Mouse (Mus musculus) embryonic facial prominence, embryonic 12.5 days (tissue): ENCODE data around the gene Adcy7. TPM values are rescaled to one million over a fixed set of nuclear protein-coding genes. Genes with fewer than 3 reads are reported as not detected.

ENCODE experiments used
- ATAC-seq: fragments of 200-750 bp; cut with Nextera tagmentation; 2 replicates; pipeline ENCODE4 v1.8.0; 2017; ENCODE audit not compliant: insufficient number of reproducible peaks, insufficient read depth, low FRiP score, low TSS enrichment
- H3K27ac ChIP-seq: fragments of 300-500 bp; sonication (generic); 2 replicates; pipeline ENCODE4 v1.5.1; 2016; ENCODE audit warnings: mild to moderate bottlenecking
- H3K27me3 ChIP-seq: fragments of 300-500 bp; sonication (generic); 2 replicates; pipeline ENCODE4 v1.6.1; 2016; ENCODE audit warnings: mild to moderate bottlenecking, moderate library complexity
- H3K36me3 ChIP-seq: fragments of 300-500 bp; sonication (generic); 2 replicates; pipeline ENCODE4 v1.6.1; 2016; ENCODE audit warnings: mild to moderate bottlenecking
- H3K4me1 ChIP-seq: fragments of 300-500 bp; sonication (generic); 2 replicates; pipeline ENCODE4 v1.6.1; 2016
- H3K4me2 ChIP-seq: fragments of 300-500 bp; sonication (generic); replicated peaks from 2 replicates; pipeline ENCODE4 v1.6.1; 2016; ENCODE audit warnings: mild to moderate bottlenecking, moderate library complexity
- H3K4me3 ChIP-seq: fragments of 300-500 bp; sonication (generic); 2 replicates; pipeline ENCODE4 v1.5.1; 2016; ENCODE audit warnings: mild to moderate bottlenecking
- H3K9ac ChIP-seq: fragments of 300-500 bp; sonication (generic); 2 replicates; pipeline ENCODE4 v1.6.1; 2016; ENCODE audit warnings: mild to moderate bottlenecking, moderate library complexity
- H3K9me3 ChIP-seq: fragments of 300-500 bp; sonication (generic); 2 replicates; pipeline ENCODE4 v1.6.1; 2016; ENCODE audit warnings: mild to moderate bottlenecking, moderate library complexity
- WGBS: fragments of 180-500 bp; shearing (Covaris S2); methylation state at CpG from one replicate; pipeline ENCODE4 v1.1.7; 2016; 5-methylcytosine and 5-hydroxymethylcytosine counted together
- polyA plus RNA-seq: library from polyadenylated mRNA; unstranded; fragments of >200 nt; fragmentation: Nextera tagmentation; extraction: Ambion mirVana; gene quantifications from 2 replicates; pipeline ENCODE4 v1.2.1, GENCODE M21; 2016

The Adcy7 gene
- polyA plus RNA-seq, 1 experiment from 2014 or later: 4.1 TPM

DNA sequence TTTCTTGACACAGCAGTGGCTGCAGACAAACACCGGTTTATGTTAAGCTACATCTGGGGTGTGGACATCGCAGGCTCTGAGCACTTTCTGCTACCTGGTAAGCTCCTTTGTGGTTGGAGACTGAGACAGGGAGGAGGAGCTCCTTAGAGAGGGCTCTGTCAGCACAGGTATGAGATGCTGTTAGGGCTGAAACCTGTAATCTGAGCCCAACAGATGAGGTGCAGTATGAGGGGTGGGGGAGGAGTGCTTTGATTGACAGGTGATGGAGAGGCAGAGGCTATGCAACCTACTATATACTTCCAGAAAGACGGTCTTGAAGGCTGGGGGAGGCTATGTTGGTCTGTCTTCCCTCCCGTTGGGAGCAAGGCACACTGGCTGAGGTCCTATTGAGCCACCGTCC lies 7.0 kb downstream of the Adcy7 start:
- H3K4me2 ChIP-seq: no peak overlapping the region
- WGBS: 46% methylated on average over 5 of the region's 5 CpGs
- H3K4me1 ChIP-seq: peaks cover 14% of the 10 kb centered on the region
- no peak overlapping the region for H3K27ac ChIP-seq
- ATAC-seq: no peak
- H3K36me3 ChIP-seq: no peaks in the 10 kb centered on the region
- H3K4me3 ChIP-seq: no peak overlapping the region
- H3K9me3 ChIP-seq: no peaks in the 10 kb centered on the region
- H3K27me3 ChIP-seq: no peaks in the 10 kb centered on the region
- H3K9ac ChIP-seq: no peak overlapping the region

GRCm38 (mm10) chr8:88279670-88280069 lies 7.5 kb downstream of the Adcy7 start:
- peaks cover 19% of the 10 kb centered on the region for H3K4me1 ChIP-seq
- no peak overlapping the region for H3K27ac ChIP-seq
- H3K36me3 ChIP-seq: no peaks in the 10 kb centered on the region
- no peak overlapping the region for H3K4me3 ChIP-seq
- H3K9me3 ChIP-seq: no peaks in the 10 kb centered on the region
- H3K27me3 ChIP-seq: no peaks in the 10 kb centered on the region
- WGBS: 77% methylated on average over 6 of the region's 6 CpGs
- no peak overlapping the region for H3K4me2 ChIP-seq
- no peak for ATAC-seq
- H3K9ac ChIP-seq: no peak overlapping the region

DNA sequence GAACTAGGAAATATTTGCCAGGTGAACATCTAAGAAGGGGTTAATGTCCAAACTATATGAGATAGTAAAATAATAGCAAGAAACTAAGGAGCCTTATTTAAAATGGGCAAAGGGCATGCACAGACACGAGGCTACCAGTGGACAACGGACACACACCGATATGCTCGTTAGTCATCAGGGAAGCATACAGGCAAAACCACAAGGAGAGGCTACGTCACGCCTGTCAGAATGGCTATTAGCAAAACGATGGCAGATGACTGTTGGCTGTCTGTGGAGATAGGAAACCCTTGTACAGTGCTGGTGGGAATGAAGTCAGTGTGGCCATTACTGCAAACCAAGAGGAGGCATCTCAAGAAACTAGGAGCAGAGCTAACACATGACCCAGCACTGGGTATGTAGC lies 8.7 kb downstream of the Adcy7 start:
- no peak for ATAC-seq
- peaks cover 27% of the 10 kb centered on the region for H3K4me1 ChIP-seq
- no peak overlapping the region for H3K4me3 ChIP-seq
- 0 out of 2 replicates have a peak, but pooled peaks cover under 1% of the 10 kb centered on the region for H3K27me3 ChIP-seq
- no peaks in the 10 kb centered on the region for H3K9me3 ChIP-seq
- no peak overlapping the region for H3K27ac ChIP-seq
- H3K9ac ChIP-seq: no peak overlapping the region
- 83% methylated on average over 7 of the region's 7 CpGs for WGBS
- H3K4me2 ChIP-seq: no peak overlapping the region
- H3K36me3 ChIP-seq: no peaks in the 10 kb centered on the region

- 11% methylated on average over 8 of the region's 8 CpGs for WGBS
- Histone ChIP-seq H3K9ac (no peak overlapping the region; the same call in 1 of the 2 replicates), H3K4me2 (no peak overlapping the region), H3K4me3 (no peak overlapping the region), H3K36me3 (no peaks in the 10 kb centered on the region), H3K27ac (0 out of 2 replicates have a peak overlapping the region, but pooled peaks have one; percentile 27), H3K27me3 (0 out of 2 replicates have a peak, but pooled peaks cover 2% of the 10 kb centered on the region), H3K4me1 (peaks cover 32% of the 10 kb centered on the region), H3K9me3 (no peaks in the 10 kb centered on the region)
- no peak for ATAC-seq
These were observed 10.5 kb downstream of the Adcy7 start for GRCm38 (mm10) chr8:88282684-88283083.

- Histone ChIP-seq H3K36me3 (no peaks in the 10 kb centered on the region), H3K27ac (0 out of 2 replicates have a peak overlapping the region, but pooled peaks have one; percentile 27), H3K9ac (no peak overlapping the region), H3K4me1 (peaks cover 38% of the 10 kb centered on the region), H3K27me3 (0 out of 2 replicates have a peak, but pooled peaks cover 2% of the 10 kb centered on the region), H3K4me3 (no peak overlapping the region), H3K4me2 (no peak overlapping the region), H3K9me3 (no peaks in the 10 kb centered on the region)
- ATAC-seq: no peak
- whole genome bisulfite sequencing: 68% methylated on average over 13 of the region's 13 CpGs
These were observed 11.3 kb downstream of the Adcy7 start for GRCm38 (mm10) chr8:88283243-88284115.

- Histone ChIP-seq H3K4me1 (peaks cover 45% of the 10 kb centered on the region), H3K27ac (0 out of 2 replicates have a peak overlapping the region, but pooled peaks have one; percentile 1), H3K4me2 (no peak overlapping the region), H3K9ac (no peak overlapping the region; the same call in 1 of the 2 replicates), H3K9me3 (no peaks in the 10 kb centered on the region), H3K36me3 (no peaks in the 10 kb centered on the region), H3K4me3 (no peak overlapping the region), H3K27me3 (0 out of 2 replicates have a peak, but pooled peaks cover 2% of the 10 kb centered on the region)
- WGBS: 24% methylated on average over 7 of the region's 7 CpGs
- ATAC-seq: peak; percentile 50; the same call in 1 of the 2 replicates
These were observed 12.5 kb downstream of the Adcy7 start for GRCm38 (mm10) chr8:88284738-88285137.

DNA sequence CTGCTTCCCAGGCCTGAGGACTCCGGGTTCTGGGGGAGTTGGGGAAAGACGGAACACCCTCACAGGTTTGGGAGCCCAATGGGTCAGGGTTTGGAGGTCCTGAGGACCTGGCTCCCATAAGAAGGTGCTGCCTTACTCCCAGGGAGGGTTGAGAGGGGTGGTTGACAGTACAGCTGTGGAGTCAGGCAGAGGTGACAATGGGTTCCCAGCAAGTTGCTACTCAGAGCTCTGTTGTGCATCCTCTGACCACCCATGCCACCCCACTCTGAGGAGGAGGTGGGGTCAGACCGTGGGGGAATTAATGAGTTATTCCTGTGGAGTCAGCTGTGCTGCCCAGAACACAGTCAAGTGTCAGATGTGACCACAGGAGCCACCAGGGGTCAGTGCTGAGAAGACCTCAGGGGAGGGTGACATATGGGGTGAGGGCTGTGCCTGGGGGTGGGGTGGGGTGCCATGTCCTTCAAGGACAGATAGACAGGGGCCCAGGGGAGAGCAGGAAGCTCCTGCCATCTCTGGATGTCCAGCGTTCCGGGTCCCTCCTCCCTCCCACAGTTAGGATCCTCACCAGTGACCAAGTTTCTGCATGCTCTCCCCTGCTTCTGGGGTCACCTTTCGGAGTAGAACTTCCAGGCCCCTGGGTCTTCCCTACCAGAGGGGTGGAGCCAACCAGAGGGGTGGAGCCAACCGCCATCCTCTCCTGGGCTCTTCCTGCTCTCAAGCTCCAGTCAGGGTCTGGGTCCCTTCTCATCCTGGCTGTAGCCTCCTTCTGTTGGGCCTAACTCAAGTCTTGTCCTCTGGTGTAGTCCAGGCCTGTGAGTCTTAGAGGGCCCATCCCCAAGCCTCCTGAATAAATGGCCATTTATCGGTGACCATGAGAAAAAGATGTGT lies 13.5 kb downstream of the Adcy7 start:
- 85% methylated on average over 8 of the region's 8 CpGs for WGBS
- no peak overlapping the region for H3K4me3 ChIP-seq
- no peak overlapping the region for H3K27ac ChIP-seq
- H3K4me2 ChIP-seq: no peak overlapping the region
- peaks cover 45% of the 10 kb centered on the region for H3K4me1 ChIP-seq
- H3K9me3 ChIP-seq: no peaks in the 10 kb centered on the region
- H3K36me3 ChIP-seq: no peaks in the 10 kb centered on the region
- 0 out of 2 replicates have a peak, but pooled peaks cover 2% of the 10 kb centered on the region for H3K27me3 ChIP-seq
- H3K9ac ChIP-seq: no peak overlapping the region
- no peak for ATAC-seq

GRCm38 (mm10) chr8:88286421-88286960 lies 14.3 kb downstream of the Adcy7 start:
- no peaks in the 10 kb centered on the region for H3K9me3 ChIP-seq
- 79% methylated on average over 14 of the region's 14 CpGs for WGBS
- H3K4me1 ChIP-seq: peaks cover 45% of the 10 kb centered on the region
- 0 out of 2 replicates have a peak, but pooled peaks cover 2% of the 10 kb centered on the region for H3K27me3 ChIP-seq
- H3K4me2 ChIP-seq: no peak overlapping the region
- no peak overlapping the region for H3K4me3 ChIP-seq
- no peaks in the 10 kb centered on the region for H3K36me3 ChIP-seq
- no peak overlapping the region for H3K27ac ChIP-seq
- no peak for ATAC-seq
- no peak overlapping the region for H3K9ac ChIP-seq

DNA sequence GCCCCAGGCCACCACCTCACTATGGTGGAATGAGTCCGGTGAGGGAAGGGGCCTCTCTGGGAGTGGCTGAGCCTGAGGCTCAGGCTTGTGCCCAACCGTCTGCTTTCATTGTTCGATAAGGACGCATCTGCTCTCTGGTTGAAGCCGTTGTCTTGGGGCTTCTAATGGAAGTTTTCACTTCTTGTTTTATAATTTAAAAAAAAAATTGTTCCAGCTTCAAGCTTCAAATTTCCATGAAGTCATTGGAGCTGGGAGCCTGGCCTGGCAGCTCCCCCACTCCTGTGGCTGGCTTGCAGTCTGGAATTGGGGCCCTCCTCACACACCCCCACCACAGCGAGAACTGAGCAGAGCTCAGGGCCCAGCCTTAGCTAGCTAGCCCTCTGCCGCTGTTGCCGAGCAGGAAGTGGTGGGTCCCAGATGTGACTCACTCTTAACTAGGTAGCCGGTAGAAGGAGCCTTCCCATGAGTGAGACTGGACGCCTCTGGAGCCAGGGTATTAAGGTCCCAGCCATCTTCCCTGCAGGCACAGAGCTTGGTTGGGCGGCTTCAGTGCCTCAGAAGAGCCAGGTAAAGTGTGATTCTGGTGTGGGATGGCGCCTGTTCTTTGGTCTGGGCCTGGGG lies 16.5 kb downstream of the Adcy7 start:
- 54% methylated on average over 12 of the region's 12 CpGs for WGBS
- 0 out of 2 replicates have a peak, but pooled peaks cover 2% of the 10 kb centered on the region for H3K27me3 ChIP-seq
- H3K9me3 ChIP-seq: no peaks in the 10 kb centered on the region
- no peak overlapping the region for H3K9ac ChIP-seq
- no peak for ATAC-seq
- H3K27ac ChIP-seq: peak overlapping the region; percentile 59
- no peak overlapping the region for H3K4me2 ChIP-seq
- H3K4me3 ChIP-seq: no peak overlapping the region
- H3K4me1 ChIP-seq: peaks cover 32% of the 10 kb centered on the region
- H3K36me3 ChIP-seq: no peaks in the 10 kb centered on the region

DNA sequence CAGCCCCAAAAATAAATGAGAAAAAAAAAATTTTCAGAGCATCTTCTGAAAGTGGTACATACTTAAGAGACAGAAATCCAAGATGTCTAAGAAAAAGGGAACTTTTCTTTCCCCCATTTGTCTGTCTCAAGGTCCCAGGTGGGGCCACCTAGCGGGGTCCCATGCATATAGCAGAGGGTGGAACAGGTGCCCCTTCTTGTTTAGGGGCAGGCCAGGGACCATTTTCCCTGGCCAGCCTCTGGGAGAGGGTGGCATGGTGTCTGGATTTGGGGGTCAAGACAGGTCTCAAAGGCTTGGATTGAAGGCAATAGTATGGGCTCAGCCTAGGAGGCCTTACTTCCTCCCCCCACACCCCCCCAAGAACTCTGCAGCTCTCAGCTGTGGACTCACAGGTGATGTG lies 17.7 kb downstream of the Adcy7 start:
- no peaks in the 10 kb centered on the region for H3K9me3 ChIP-seq
- H3K9ac ChIP-seq: no peak overlapping the region
- H3K27ac ChIP-seq: no peak overlapping the region
- 60% methylated on average over 1 of the region's 1 CpGs for WGBS
- H3K4me1 ChIP-seq: peaks cover 24% of the 10 kb centered on the region
- H3K4me3 ChIP-seq: no peak overlapping the region
- H3K27me3 ChIP-seq: 0 out of 2 replicates have a peak, but pooled peaks cover 2% of the 10 kb centered on the region
- no peaks in the 10 kb centered on the region for H3K36me3 ChIP-seq
- ATAC-seq: no peak
- H3K4me2 ChIP-seq: no peak overlapping the region
